8 mouse cellular contexts compared by ENCODE assay signal in the genomic region with DNA sequence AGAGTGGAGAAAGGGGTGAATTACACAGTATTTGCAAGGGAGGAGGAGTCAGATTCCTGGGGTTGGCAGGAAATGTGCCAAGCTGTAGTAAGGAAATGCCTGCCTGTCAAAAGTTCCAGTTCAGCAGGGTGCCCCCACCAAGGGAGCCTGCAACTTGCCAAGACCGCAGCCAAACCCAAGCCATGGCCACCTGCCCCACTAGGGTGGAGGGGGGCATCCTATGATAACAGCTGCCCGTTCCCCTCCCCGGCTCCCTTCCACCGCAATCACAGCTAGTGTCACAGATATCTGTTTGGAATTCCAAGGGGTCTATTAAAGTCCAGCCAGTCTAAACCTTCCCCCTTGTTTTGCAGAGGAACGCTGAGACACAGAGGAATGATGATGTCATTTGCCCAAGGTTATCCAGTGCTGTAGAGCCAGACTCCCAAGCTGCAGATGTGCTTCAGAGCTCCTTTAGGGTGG. TPM values are rescaled to one million over a fixed set of nuclear protein-coding genes. Genes with fewer than 3 reads are reported as not detected.
DNase-seq lines count a peak whose midpoint lies in the region; ATAC-seq lines count a peak whose summit lies in the region.

No protein-coding gene starts in this region.

- WGBS in heart, embryonic 11.5 days (ENCODE audit: insufficient replicate concordance), result 15% methylated on average over 5 of the region's 5 CpGs
- WGBS in kidney, embryonic 15.5 days, result 6% methylated on average over 5 of the region's 5 CpGs
- whole genome bisulfite sequencing in macrophage (ENCODE audit: missing documents), result 1% methylated on average over 5 of the region's 5 CpGs

- H3K36me3 ChIP-seq in heart, embryonic 11.5 days (ENCODE audit: control insufficient read depth, insufficient read depth, low read length), result no peaks in the 10 kb centered on the region
- H3K36me3 ChIP-seq in kidney, embryonic 15.5 days, result no peaks in the 10 kb centered on the region
- H3K36me3 ChIP-seq in macrophage (ENCODE audit: inconsistent target), result peaks cover 6% of the 10 kb centered on the region; the same call in 1 of the 2 replicates

- H3K9me3 ChIP-seq in heart, embryonic 11.5 days (replicated peaks; ENCODE audit: control insufficient read depth, low read length), result no peaks in the 10 kb centered on the region
- no peaks in the 10 kb centered on the region for H3K9me3 ChIP-seq in kidney, embryonic 15.5 days (replicated peaks)

- peak; percentile 35 to 58 for DNase-seq in cerebellum, postnatal 10 days
- DNase-seq in cerebellum, adult 9-10 months, result no peak
- DNase-seq in R1 (ENCODE audit: low read depth, low spot score), result peak; percentile 45
- no peak for DNase-seq in right cerebral cortex, adult 18-20 months
- DNase-seq in thymus, adult 18-20 months, result no peak

- no peak overlapping the region for H3K27ac ChIP-seq in heart, embryonic 11.5 days (ENCODE audit: low read depth, low read length)
- H3K27ac ChIP-seq in kidney, embryonic 15.5 days, result peak overlapping the region; percentile 77
- H3K27ac ChIP-seq in macrophage, result peak overlapping the region; percentile 79

- peak overlapping the region; percentile 73 for H3K4me2 ChIP-seq in heart, embryonic 11.5 days
- H3K4me2 ChIP-seq in kidney, embryonic 15.5 days, result peak overlapping the region; percentile 82

- H3K4me1 ChIP-seq in heart, embryonic 11.5 days (ENCODE audit: control insufficient read depth, insufficient read depth, low read length), result 0 out of 2 replicates have a peak, but pooled peaks cover 4% of the 10 kb centered on the region
- peaks cover 24% of the 10 kb centered on the region for H3K4me1 ChIP-seq in kidney, embryonic 15.5 days

- ATAC-seq in heart, embryonic 11.5 days (replicated peaks; ENCODE audit: insufficient number of reproducible peaks, low FRiP score, low TSS enrichment), result no peak
- peak; percentile 44; the same call in 1 of the 2 replicates for ATAC-seq in kidney, embryonic 15.5 days (replicated peaks; ENCODE audit: low FRiP score)

- peaks cover 59% of the 10 kb centered on the region for H3K79me2 ChIP-seq in macrophage (ENCODE audit: inconsistent target)

- H3K9ac ChIP-seq in heart, embryonic 11.5 days (ENCODE audit: low read depth, low read length), result peak overlapping the region; percentile 22; the same call in 1 of the 2 replicates
- H3K9ac ChIP-seq in kidney, embryonic 15.5 days, result peak overlapping the region; percentile 43; the same call in 1 of the 2 replicates

- H3K4me3 ChIP-seq in heart, embryonic 11.5 days (ENCODE audit: low read depth, low read length), result peak overlapping the region; percentile 44
- H3K4me3 ChIP-seq in kidney, embryonic 15.5 days (replicated peaks), result peak overlapping the region; percentile 51
- peak overlapping the region; percentile 84 for H3K4me3 ChIP-seq in macrophage (ENCODE audit: inconsistent target)

- no peaks in the 10 kb centered on the region; the same call in 1 of the 2 replicates for H3K27me3 ChIP-seq in heart, embryonic 11.5 days (ENCODE audit: control insufficient read depth, insufficient read depth, low read length)
- 0 out of 2 replicates have a peak, but pooled peaks cover 5% of the 10 kb centered on the region for H3K27me3 ChIP-seq in kidney, embryonic 15.5 days

RNA-seq across cellular contexts. Expression of a gene that starts 1.1 kb away (rescaled TPM):
- 7.4 and 8.5 TPM in 2 replicates for polyA plus RNA-seq in heart, embryonic 11.5 days (2014; fragmentation: Nextera tagmentation; extraction: Ambion mirVana)
- 13.6 and 16.5 TPM in 2 replicates for polyA plus RNA-seq in kidney, embryonic 15.5 days (2015; fragmentation: Nextera tagmentation; extraction: Ambion mirVana)
- 100 to 1,000 TPM; 263 to 895 (median 496) TPM for total RNA-seq in macrophage (2018; cell fraction: chromatin; rRNA removed)
- 100 to 1,000 TPM; 124 to 277 (median 175) TPM for total RNA-seq in macrophage (2018; cell fraction: cytosol; rRNA removed)
- total RNA-seq in macrophage (2018; cell fraction: nucleus; rRNA removed), result 100 to 1,000 TPM; 215 to 589 (median 305) TPM
- polyA plus RNA-seq in macrophage (2018), result 161 to 281 TPM (median 178 TPM) in 3 replicates

RNA-seq across cellular contexts. Expression of a gene that starts 12.5 kb away (rescaled TPM):
- 28.1 and 30.5 TPM in 2 replicates for polyA plus RNA-seq in heart, embryonic 11.5 days (2014; fragmentation: Nextera tagmentation; extraction: Ambion mirVana)
- polyA plus RNA-seq in kidney, embryonic 15.5 days (2015; fragmentation: Nextera tagmentation; extraction: Ambion mirVana), result 29.6 and 30.0 TPM in 2 replicates
- 10 to 100 TPM in 1 of 26 experiments, 1 to 10 TPM in 21, under 1 TPM in 4; 0.52 to 12.2 (median 2.1) TPM for total RNA-seq in macrophage (2018; cell fraction: chromatin; rRNA removed)
- total RNA-seq in macrophage (2018; cell fraction: cytosol; rRNA removed), result 1 to 10 TPM in 23 of 26 experiments, under 1 TPM in 3; 0.82 to 5.8 (median 1.9) TPM
- 10 to 100 TPM in 1 of 26 experiments, 1 to 10 TPM in 19, under 1 TPM in 6; 0.47 to 11.5 (median 1.6) TPM for total RNA-seq in macrophage (2018; cell fraction: nucleus; rRNA removed)
- polyA plus RNA-seq in macrophage (2018), result 0.91 to 8.9 TPM (median 6.7 TPM) in 3 replicates

RNA-seq across cellular contexts. Expression of a gene that starts 54.6 kb away (rescaled TPM):
- polyA plus RNA-seq in heart, embryonic 11.5 days (2014; fragmentation: Nextera tagmentation; extraction: Ambion mirVana), result 0.15 TPM in 1 of 2 replicates, not detected in the other
- 1.4 and 1.7 TPM in 2 replicates for polyA plus RNA-seq in kidney, embryonic 15.5 days (2015; fragmentation: Nextera tagmentation; extraction: Ambion mirVana)
- total RNA-seq in macrophage (2018; cell fraction: chromatin; rRNA removed), result not detected
- under 1 TPM in 2 of 26 experiments, not detected in 24; 0.09 to 0.13 TPM for total RNA-seq in macrophage (2018; cell fraction: cytosol; rRNA removed)
- not detected for total RNA-seq in macrophage (2018; cell fraction: nucleus; rRNA removed)
- not detected in 3 replicates for polyA plus RNA-seq in macrophage (2018)

Comparison
In these comparisons a context has a peak if more than half of its experiments do, and no peak if none do; other contexts are left out.
1. DNase-seq: peak in cerebellum, postnatal 10 days (2 of 2) and R1 (single experiment); none in cerebellum, adult 9-10 months (single experiment), right cerebral cortex, adult 18-20 months (single experiment) and thymus, adult 18-20 months (0 of 2).
2. Peak in every context shown above with its lines, with median percentiles within 50 percentile points of each other: H3K4me3 ChIP-seq.